ENCODE assay signal across 15 mouse cellular contexts in the genomic region with DNA sequence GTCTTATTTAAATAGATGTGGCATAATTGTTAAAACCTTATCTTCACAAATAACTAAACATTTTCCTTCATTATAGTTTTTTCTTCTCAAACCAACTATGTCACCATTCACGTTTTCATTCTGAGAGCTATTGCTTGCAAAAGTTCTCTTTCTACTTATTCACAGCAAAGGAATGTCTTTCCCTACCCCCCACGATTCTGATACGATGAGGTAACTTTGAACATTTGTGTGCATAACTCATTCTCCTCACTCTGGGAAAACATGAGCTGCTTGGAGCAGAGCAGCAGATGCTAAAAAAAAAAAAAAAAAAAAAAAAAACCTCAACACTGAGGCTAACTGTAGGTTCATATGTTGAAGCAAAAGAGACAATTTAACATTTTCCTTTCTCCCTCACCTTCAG.
DNase-seq lines count a peak whose midpoint lies in the region; ATAC-seq and TF ChIP-seq lines count a peak whose summit lies in the region.
"Had no signal": no experiment of that assay in that cellular context is flagged by ENCODE, and none has a peak within 500 bp of the region (broad histone marks: within the 10 kb centered on the region; RNA-seq: fewer than 3 reads in every experiment).

No protein-coding gene starts in this region.

- H3K4me2 ChIP-seq in lung, embryonic 14.5 days = no peak overlapping the region
- H3K4me2 ChIP-seq in lung, embryonic 16.5 days (ENCODE audit: low read depth, low read length) = no peak overlapping the region
- H3K4me2 ChIP-seq: embryonic facial prominence, embryonic 12.5 days; forebrain, embryonic 12.5 days; heart, embryonic 15.5 days; hindbrain, embryonic 14.5 days had no signal

- H3K36me3 ChIP-seq in lung, embryonic 14.5 days (ENCODE audit: insufficient read depth) = no peaks in the 10 kb centered on the region
- no peaks in the 10 kb centered on the region for H3K36me3 ChIP-seq in lung, embryonic 16.5 days (ENCODE audit: control insufficient read depth, insufficient read depth, low read length)
- H3K36me3 ChIP-seq: embryonic facial prominence, embryonic 12.5 days; forebrain, embryonic 12.5 days; heart, embryonic 15.5 days had no signal

- DNase-seq in frontal cortex, postnatal 36 days (ENCODE audit: low spot score in 2 of 2) = no peak
- peak; percentile 62 for DNase-seq in lung, embryonic 14.5 days
- no peak for DNase-seq in lung, postnatal 4 days
- DNase-seq in right cerebral cortex, postnatal 36 days (ENCODE audit: low spot score in 2 of 2) = no peak
- DNase-seq in urinary bladder, postnatal 4 days (ENCODE audit: low spot score in 2 of 2) = no peak
- DNase-seq: cerebellum, postnatal 10 days; gastrocnemius, postnatal 25 days; thymus, postnatal 36 days had no signal

- no peak overlapping the region for H3K4me3 ChIP-seq in lung, embryonic 14.5 days (ENCODE audit: low read depth, low read length)
- no peak overlapping the region for H3K4me3 ChIP-seq in lung, embryonic 16.5 days (ENCODE audit: low read length)
- H3K4me3 ChIP-seq: embryonic facial prominence, embryonic 12.5 days; forebrain, embryonic 12.5 days; heart, embryonic 15.5 days had no signal

- H3K27me3 ChIP-seq in lung, embryonic 14.5 days (ENCODE audit: insufficient read depth, low read length) = no peaks in the 10 kb centered on the region
- no peaks in the 10 kb centered on the region for H3K27me3 ChIP-seq in lung, embryonic 16.5 days (ENCODE audit: control insufficient read depth, insufficient read depth, low read depth, low read length)
- H3K27me3 ChIP-seq: embryonic facial prominence, embryonic 12.5 days; forebrain, embryonic 12.5 days; heart, embryonic 15.5 days had no signal

- no peaks in the 10 kb centered on the region for H3K4me1 ChIP-seq in lung, embryonic 14.5 days (ENCODE audit: insufficient read depth)
- no peaks in the 10 kb centered on the region for H3K4me1 ChIP-seq in lung, embryonic 16.5 days (replicated peaks; ENCODE audit: control insufficient read depth, insufficient read depth, low read length)
- H3K4me1 ChIP-seq: embryonic facial prominence, embryonic 12.5 days; heart, embryonic 15.5 days had no signal

- peak; percentile 31; the same call in 1 of the 2 replicates for ATAC-seq in frontal cortex, adult (ENCODE audit: low TSS enrichment)
- peak; percentile 47; the same call in 1 of the 2 replicates for ATAC-seq in lung, embryonic 14.5 days (ENCODE audit: insufficient read depth)
- peak; percentile 54; the same call in 1 of the 2 replicates for ATAC-seq in lung, embryonic 16.5 days (ENCODE audit: low read depth)
- ATAC-seq: CD4-positive, CD25-positive, alpha-beta regulatory T cell, adult 4 months had no signal

- no peak overlapping the region for H3K9ac ChIP-seq in lung, embryonic 14.5 days
- H3K9ac ChIP-seq in lung, embryonic 16.5 days (ENCODE audit: low read length) = no peak overlapping the region
- H3K9ac ChIP-seq: embryonic facial prominence, embryonic 12.5 days; forebrain, embryonic 12.5 days; heart, embryonic 15.5 days; hindbrain, embryonic 14.5 days had no signal

- WGBS in lung, embryonic 14.5 days = 33% methylated on average over 3 of the region's 3 CpGs
- WGBS in lung, embryonic 16.5 days = 24% methylated on average over 3 of the region's 3 CpGs

- no peak for TF ChIP-seq CTCF in lung, embryonic 14.5 days (IDR thresholded peaks at IDR 0.05; ENCODE audit: low read depth)

- H3K9me3 ChIP-seq in lung, embryonic 14.5 days (ENCODE audit: low read depth, low read length) = no peaks in the 10 kb centered on the region
- no peaks in the 10 kb centered on the region for H3K9me3 ChIP-seq in lung, embryonic 16.5 days (ENCODE audit: control insufficient read depth, low read length)
- H3K9me3 ChIP-seq: embryonic facial prominence, embryonic 12.5 days; forebrain, embryonic 12.5 days; heart, embryonic 15.5 days had no signal

- no peak overlapping the region for H3K27ac ChIP-seq in lung, embryonic 14.5 days (ENCODE audit: low read depth)
- no peak overlapping the region for H3K27ac ChIP-seq in lung, embryonic 16.5 days (ENCODE audit: low read length)
- H3K27ac ChIP-seq: embryonic facial prominence, embryonic 12.5 days; forebrain, embryonic 12.5 days; heart, embryonic 15.5 days; hindbrain, embryonic 14.5 days had no signal
